Mouse (Mus musculus): ENCODE measurements at regions not wholly inside any gene's neighbourhood (a gene's known extent, or its start where the extent isn't known, plus 50 kb on each side); places are given as distances from the start of the nearest gene placed in this dataset.

GRCm38 (mm10) chr10:96565343-96565742 is 51.5 kb upstream of the Btg1 start:
- TF ChIP-seq POLR2A (IDR thresholded peaks at IDR 0.05; ENCODE audit: control insufficient read depth in 1 of 2, insufficient read depth in 1 of 2, low read depth in 1 of 2, low read length in 2 of 2, poor library complexity in 1 of 2) (no peak), EP300 (IDR thresholded peaks at IDR 0.05; ENCODE audit: low read depth in 1 of 2, low read length in 2 of 2) (no peak), NELFE (IDR thresholded peaks at IDR 0.05; ENCODE audit: low read depth, low read length) (no peak), CTCF (IDR thresholded peaks at IDR 0.05 in 2 of 3, conservative IDR thresholded peaks at IDR 0.05 in 1 of 3; ENCODE audit: control insufficient read depth in 1 of 3, insufficient read depth in 1 of 3, low read depth in 2 of 3, low read length in 3 of 3, poor library complexity in 1 of 3, severe bottlenecking in 1 of 3) (no peak), TAL1 (IDR thresholded peaks at IDR 0.05; ENCODE audit: low read length) (no peak), TBP (IDR thresholded peaks at IDR 0.05; ENCODE audit: low read depth, low read length) (no peak), ETS1 (IDR thresholded peaks at IDR 0.05; ENCODE audit: low read depth, low read length) (no peak), CHD2 (IDR thresholded peaks at IDR 0.05; ENCODE audit: low read length) (no peak), TCF12 (IDR thresholded peaks at IDR 0.05; ENCODE audit: low read depth, low read length) (no peak), MYC (IDR thresholded peaks at IDR 0.05; ENCODE audit: low read depth, low read length) (no peak), ZC3H11A (IDR thresholded peaks at IDR 0.05; ENCODE audit: low read depth, low read length) (no peak)
